Mouse (Mus musculus): Measurements from ENCODE around the gene Fam117a. TPM values are rescaled to one million over a fixed set of nuclear protein-coding genes. Genes with fewer than 3 reads are reported as not detected.

Gene Fam117a
- total and polyA plus RNA-seq, 3 experiments = 49.9 to 116 TPM; not detected in 1

- Histone ChIP-seq H3K27ac (ENCODE audit: control insufficient read depth, low read depth, low read length) (no peak overlapping the region), H3K27me3 (ENCODE audit: control insufficient read depth in 1 of 2, insufficient read depth in 2 of 2, low read length in 2 of 2) (no peaks in the 10 kb centered on the region), H3K4me3 (ENCODE audit: control insufficient read depth in 1 of 2, insufficient read depth in 1 of 2, low read depth in 2 of 2, low read length in 2 of 2) (no peak overlapping the region), H3K9me3 (replicated peaks; ENCODE audit: insufficient read depth, low read length) (no peaks in the 10 kb centered on the region), H3K9ac (ENCODE audit: control insufficient read depth, low read depth, low read length, poor library complexity, severe bottlenecking) (no peak overlapping the region), H3K79me2 (ENCODE audit: control insufficient read depth, insufficient read depth, low read length, poor library complexity) (peaks cover 39% of the 10 kb centered on the region), H3K4me1 (ENCODE audit: control insufficient read depth in 1 of 2, insufficient read depth in 2 of 2, low read length in 2 of 2) (peaks cover 12 to 14% of the 10 kb centered on the region in 2 experiments), H3K36me3 (ENCODE audit: control insufficient read depth in 1 of 2, insufficient read depth in 2 of 2, low read length in 2 of 2) (peaks cover 15 to 28% of the 10 kb centered on the region in 2 experiments)
- no peak for DNase-seq (ENCODE audit: low read depth, low spot score)
- TF ChIP-seq CHD2 (IDR thresholded peaks at IDR 0.05; ENCODE audit: low read length) (no peak), ETS1 (IDR thresholded peaks at IDR 0.05; ENCODE audit: low read depth, low read length) (no peak), MAX (IDR thresholded peaks at IDR 0.05; ENCODE audit: low read length) (no peak), POLR2A (IDR thresholded peaks at IDR 0.05; ENCODE audit: control insufficient read depth in 1 of 2, insufficient read depth in 1 of 2, low read depth in 1 of 2, low read length in 2 of 2, poor library complexity in 1 of 2) (no peak), POLR2AphosphoS2 (IDR thresholded peaks at IDR 0.05; ENCODE audit: low read length) (no peak), GABPA (IDR thresholded peaks at IDR 0.05; ENCODE audit: low read depth, low read length) (no peak), TCF12 (IDR thresholded peaks at IDR 0.05; ENCODE audit: low read depth, low read length) (no peak), NELFE (IDR thresholded peaks at IDR 0.05; ENCODE audit: low read depth, low read length) (no peak), KAT2A (conservative IDR thresholded peaks at IDR 0.05; ENCODE audit: low read depth, low read length) (no peak), MEF2A (IDR thresholded peaks at IDR 0.05; ENCODE audit: extremely low read depth, insufficient replicate concordance, low read depth, low read length, poor library complexity, severe bottlenecking) (no peak), EP300 (IDR thresholded peaks at IDR 0.05; ENCODE audit: low read depth in 1 of 2, low read length in 2 of 2) (no peak), CHD1 (IDR thresholded peaks at IDR 0.05; ENCODE audit: low read depth, low read length) (no peak), TAL1 (IDR thresholded peaks at IDR 0.05; ENCODE audit: low read length) (no peak), NRF1 (IDR thresholded peaks at IDR 0.05; ENCODE audit: insufficient read depth, low read depth, low read length, poor library complexity, severe bottlenecking) (no peak), POLR2AphosphoS5 (IDR thresholded peaks at IDR 0.05; ENCODE audit: borderline replicate concordance, low read depth, low read length) (no peak), CTCF (IDR thresholded peaks at IDR 0.05 in 2 of 3, conservative IDR thresholded peaks at IDR 0.05 in 1 of 3; ENCODE audit: control insufficient read depth in 1 of 3, insufficient read depth in 1 of 3, low read depth in 2 of 3, low read length in 3 of 3, poor library complexity in 1 of 3, severe bottlenecking in 1 of 3) (no peak)
Observed at GRCm38 (mm10) chr11:95417341-95417740, 80.5 kb downstream of the Fam117a start.

- no peak for DNase-seq (ENCODE audit: low read depth, low spot score)
- Histone ChIP-seq H3K36me3 (ENCODE audit: control insufficient read depth in 1 of 2, insufficient read depth in 2 of 2, low read length in 2 of 2) (peaks cover 16 to 22% of the 10 kb centered on the region in 2 experiments), H3K4me1 (ENCODE audit: control insufficient read depth in 1 of 2, insufficient read depth in 2 of 2, low read length in 2 of 2) (peaks cover 6 to 10% of the 10 kb centered on the region in 2 experiments), H3K9ac (ENCODE audit: control insufficient read depth, low read depth, low read length, poor library complexity, severe bottlenecking) (no peak overlapping the region), H3K27ac (ENCODE audit: control insufficient read depth, low read depth, low read length) (no peak overlapping the region), H3K79me2 (ENCODE audit: control insufficient read depth, insufficient read depth, low read length, poor library complexity) (peaks cover 37% of the 10 kb centered on the region), H3K4me3 (ENCODE audit: control insufficient read depth in 1 of 2, insufficient read depth in 1 of 2, low read depth in 2 of 2, low read length in 2 of 2) (no peak overlapping the region), H3K27me3 (ENCODE audit: control insufficient read depth in 1 of 2, insufficient read depth in 2 of 2, low read length in 2 of 2) (no peaks in the 10 kb centered on the region), H3K9me3 (replicated peaks; ENCODE audit: insufficient read depth, low read length) (no peaks in the 10 kb centered on the region)
- no peak for TF ChIP-seq ZKSCAN1 (IDR thresholded peaks at IDR 0.05; ENCODE audit: low read depth, low read length)
- no peak for TF ChIP-seq JUND (IDR thresholded peaks at IDR 0.05; ENCODE audit: low read depth, low read length)
- peak; percentile 81 for TF ChIP-seq ZNF384 (IDR thresholded peaks at IDR 0.05; ENCODE audit: low read depth, low read length)
- TF ChIP-seq MAX (IDR thresholded peaks at IDR 0.05; ENCODE audit: low read length) = 0 out of 2 replicates have a peak, but pooled peaks have one; percentile 18
Observed at GRCm38 (mm10) chr11:95420880-95421435, 84.1 kb downstream of the Fam117a start.
